Mouse (Mus musculus) bone marrow, adult 2 months (tissue): Measurements from ENCODE around the gene Slc44a5. TPM values are rescaled to one million over a fixed set of nuclear protein-coding genes. Genes with fewer than 3 reads are reported as not detected.

ENCODE experiments used
- H3K27ac ChIP-seq: fragments of 200-500 bp; 2 replicates; pipeline ENCODE4 v1.5.1; 2012; ENCODE audit warnings: low read depth, mild to moderate bottlenecking, control low read depth, inconsistent platforms, low read length; ENCODE audit not compliant: control insufficient read depth, poor library complexity, insufficient read depth
- H3K4me1 ChIP-seq: fragments of 200-500 bp; 2 replicates; pipeline ENCODE4 v1.6.1; 2011; ENCODE audit warnings: low read length; ENCODE audit not compliant: control insufficient read depth, insufficient read depth
- H3K4me3 ChIP-seq: fragments of 200-500 bp; replicated peaks from 2 replicates; pipeline ENCODE3; 2011; ENCODE audit warnings: mild to moderate bottlenecking, low read depth, low read length, control low read depth; ENCODE audit not compliant: control insufficient read depth
- CTCF ChIP-seq: fragments of 200-500 bp; IDR thresholded peaks from 2 replicates; pipeline ENCODE4 v1.5.1; 2011; ENCODE audit warnings: low read length, control low read depth; ENCODE audit not compliant: control insufficient read depth, insufficient read depth
- POLR2A ChIP-seq: fragments of 200-500 bp; IDR thresholded peaks from 2 replicates; pipeline ENCODE4 v1.6.1; 2011; ENCODE audit warnings: low read depth, mild to moderate bottlenecking, control low read depth, low read length, borderline replicate concordance; ENCODE audit not compliant: control insufficient read depth
- WGBS: fragments of 180-500 bp; shearing (Covaris S2); methylation state at CpG from one replicate; pipeline ENCODE4 v1.1.7; 2018; 5-methylcytosine and 5-hydroxymethylcytosine counted together
- polyA plus RNA-seq: library from polyadenylated mRNA; stranded (reverse); fragments of >200 nt; gene quantifications from 2 replicates; pipeline ENCODE4 v1.2.4, GENCODE M21; 2011; ENCODE audit warnings: low replicate concordance; ENCODE audit not compliant: missing spikeins, insufficient read depth, insufficient read length

Gene Slc44a5
- polyA plus RNA-seq, 1 experiment = not detected

- Histone ChIP-seq H3K4me1 (no peaks in the 10 kb centered on the region; the same call in 1 of the 2 replicates), H3K4me3 (no peak overlapping the region), H3K27ac (no peak overlapping the region)
- TF ChIP-seq CTCF (0 out of 2 replicates have a peak, but pooled peaks have one; percentile 15), POLR2A (no peak)
- 18% methylated on average over 5 of the region's 5 CpGs for WGBS
These were observed 344.5 kb downstream of the Slc44a5 start for GRCm38 (mm10) chr3:154317651-154318248.

Other genes with a start within 250 kb of the Slc44a5 start
- gene St6galnac3, start 248.3 kb upstream of the Slc44a5 start, polyA plus RNA-seq = 13.6 and 14.4 TPM in 2 replicates
- gene Asb17, start 129.2 kb upstream of the Slc44a5 start, polyA plus RNA-seq = 2.1 TPM in 1 of 2 replicates, not detected in the other
- gene Msh4, start 67.3 kb upstream of the Slc44a5 start, polyA plus RNA-seq = 0.99 TPM in 1 of 2 replicates, not detected in the other
- gene Rabggtb, start 60.4 kb upstream of the Slc44a5 start, polyA plus RNA-seq = 75.6 and 75.8 TPM in 2 replicates
- 34.9 and 65.8 TPM in 2 replicates for gene Acadm, start 28.8 kb upstream of the Slc44a5 start, polyA plus RNA-seq